Mouse (Mus musculus) right cerebral cortex, adult 18-20 months (tissue): ENCODE data around the gene Hoxd13.
A peak's percentile ranks its signal among the peaks of the same experiment; 100 is the strongest.

ENCODE experiments used
- DNase-seq: peaks from one replicate; pipeline ENCODE4 v3.0.0; 2022; ENCODE audit warnings: mixed read lengths

Gene Hoxd13

DNA sequence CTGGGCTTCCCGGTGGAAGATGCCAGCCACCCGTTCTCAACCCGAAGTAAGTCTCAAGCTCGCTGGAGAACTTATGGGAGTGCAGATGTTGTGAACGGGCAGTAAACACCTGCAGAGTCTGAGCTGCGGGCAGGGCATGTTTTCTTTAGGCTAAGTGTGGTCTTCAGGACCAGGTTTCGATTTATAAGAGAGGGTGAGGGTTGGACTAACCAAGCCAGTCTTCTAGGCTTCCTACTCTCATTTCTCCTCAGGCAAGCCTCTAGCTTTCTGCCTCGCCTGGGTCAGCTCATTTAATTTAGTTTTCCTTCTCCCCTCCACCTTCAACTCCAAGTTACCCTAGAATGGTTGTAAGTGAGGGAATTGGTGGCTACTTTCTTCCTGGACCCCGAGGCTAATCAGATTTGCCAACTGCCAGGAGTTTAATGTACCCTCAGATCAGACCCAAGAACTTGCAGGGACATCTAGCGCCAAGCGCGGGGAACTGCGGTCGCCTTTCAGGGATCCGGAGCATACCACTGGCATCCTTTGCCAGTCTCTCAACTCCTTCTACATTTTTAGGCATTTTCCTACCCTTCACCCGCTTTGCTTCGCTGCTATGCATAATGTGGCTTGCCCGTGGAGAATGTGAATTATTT lies 4.7 kb upstream of the Hoxd13 start:
- DNase-seq, result peak; percentile 63

DNA sequence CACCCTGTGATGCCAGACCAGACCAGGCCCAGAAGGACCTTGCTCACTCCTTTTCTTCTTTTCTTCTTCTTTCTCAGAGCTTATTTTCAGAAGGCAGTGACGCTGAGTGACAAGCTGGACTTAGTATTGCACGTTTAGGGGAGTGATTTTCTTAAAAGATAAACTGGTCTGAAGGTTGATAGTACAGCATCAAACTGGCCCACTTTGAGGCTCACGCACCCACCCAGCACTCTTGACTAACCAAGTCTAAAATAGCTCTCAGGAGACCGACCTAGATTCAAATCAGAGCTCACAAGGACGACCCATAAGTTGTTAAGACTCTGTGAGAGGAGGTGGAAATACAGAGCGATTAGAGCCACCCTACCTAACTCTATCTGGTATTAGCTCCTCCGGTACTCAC lies 1.7 kb upstream of the Hoxd13 start:
- DNase-seq, result no peak

DNA sequence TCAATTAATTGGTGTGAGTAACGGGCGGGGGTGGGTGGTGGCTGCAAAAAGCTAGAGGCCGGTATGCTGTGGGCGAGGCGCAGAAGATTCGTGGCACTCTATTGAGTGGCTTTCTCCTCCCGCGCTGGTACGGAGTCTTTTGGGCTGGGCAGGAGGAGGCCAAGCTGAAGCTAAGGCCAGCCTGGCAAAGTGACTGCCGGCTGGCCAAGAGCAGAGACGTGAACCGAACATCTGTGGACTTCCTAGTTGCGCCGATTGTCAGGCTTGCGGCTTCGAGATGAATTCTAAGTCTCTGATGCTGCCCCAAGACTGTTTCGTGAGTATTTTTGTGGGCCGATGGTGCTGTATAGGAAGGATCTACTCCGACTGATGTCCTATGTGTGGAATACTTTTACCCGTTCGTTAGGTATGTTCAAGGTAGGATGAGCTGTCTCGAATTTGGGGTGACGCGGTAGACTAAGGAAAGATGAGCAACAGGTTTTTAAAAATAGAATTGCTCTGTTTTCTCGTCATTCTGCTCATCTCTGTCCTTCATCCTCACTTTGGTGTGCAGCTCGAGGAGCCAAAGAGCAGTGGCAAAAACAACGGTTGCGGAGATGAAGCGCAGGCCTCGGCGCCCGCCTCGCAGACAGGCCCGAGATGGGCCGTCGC lies 794 bp upstream of the Hoxd13 start:
- DNase-seq, result no peak

DNA sequence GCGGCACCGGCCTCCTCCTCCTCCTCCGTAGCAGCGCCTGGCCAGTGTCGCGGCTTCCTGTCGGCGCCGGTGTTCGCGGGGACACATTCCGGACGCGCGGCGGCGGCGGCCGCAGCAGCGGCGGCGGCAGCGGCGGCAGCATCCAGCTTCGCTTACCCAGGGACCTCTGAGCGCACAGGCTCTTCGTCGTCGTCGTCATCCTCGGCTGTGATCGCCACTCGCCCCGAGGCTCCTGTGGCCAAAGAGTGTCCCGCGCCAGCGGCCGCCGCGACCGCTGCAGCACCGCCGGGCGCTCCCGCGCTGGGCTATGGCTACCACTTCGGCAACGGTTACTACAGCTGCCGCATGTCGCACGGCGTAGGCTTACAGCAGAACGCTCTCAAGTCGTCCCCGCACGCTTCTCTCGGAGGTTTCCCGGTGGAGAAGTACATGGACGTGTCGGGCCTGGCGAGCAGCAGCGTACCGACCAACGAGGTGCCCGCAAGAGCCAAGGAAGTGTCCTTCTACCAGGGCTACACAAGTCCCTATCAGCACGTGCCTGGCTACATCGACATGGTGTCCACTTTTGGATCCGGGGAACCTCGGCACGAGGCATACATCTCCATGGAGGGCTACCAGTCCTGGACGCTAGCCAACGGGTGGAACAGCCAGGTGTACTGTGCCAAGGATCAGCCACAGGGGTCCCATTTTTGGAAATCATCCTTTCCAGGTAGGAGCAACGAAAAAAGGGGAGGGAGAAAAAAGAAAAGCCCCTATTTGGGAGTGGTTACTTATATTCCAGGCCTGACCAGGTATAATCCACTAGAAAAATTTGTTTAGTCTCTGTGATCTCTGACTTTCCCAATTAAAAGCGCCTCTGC lies 490 bp downstream of the Hoxd13 start:
- no peak for DNase-seq

DNA sequence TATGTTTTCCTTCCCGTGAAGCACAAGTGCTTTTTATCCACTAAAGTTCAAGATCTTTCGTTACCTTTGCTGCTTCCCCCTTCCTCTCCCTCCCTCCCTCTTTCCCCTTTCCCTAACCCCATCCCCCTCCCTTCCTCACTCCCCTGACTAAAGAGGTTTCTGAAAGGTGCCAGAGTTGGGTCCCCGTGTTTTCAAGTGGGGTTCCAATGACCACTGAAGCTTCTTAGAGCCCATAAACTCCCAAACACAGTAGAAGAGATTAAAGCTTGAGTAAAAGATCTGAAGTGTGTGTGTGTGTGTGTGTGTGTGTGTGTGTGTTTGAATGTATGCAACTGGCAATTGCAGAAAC lies 1.1 kb downstream of the Hoxd13 start:
- no peak for DNase-seq

DNA sequence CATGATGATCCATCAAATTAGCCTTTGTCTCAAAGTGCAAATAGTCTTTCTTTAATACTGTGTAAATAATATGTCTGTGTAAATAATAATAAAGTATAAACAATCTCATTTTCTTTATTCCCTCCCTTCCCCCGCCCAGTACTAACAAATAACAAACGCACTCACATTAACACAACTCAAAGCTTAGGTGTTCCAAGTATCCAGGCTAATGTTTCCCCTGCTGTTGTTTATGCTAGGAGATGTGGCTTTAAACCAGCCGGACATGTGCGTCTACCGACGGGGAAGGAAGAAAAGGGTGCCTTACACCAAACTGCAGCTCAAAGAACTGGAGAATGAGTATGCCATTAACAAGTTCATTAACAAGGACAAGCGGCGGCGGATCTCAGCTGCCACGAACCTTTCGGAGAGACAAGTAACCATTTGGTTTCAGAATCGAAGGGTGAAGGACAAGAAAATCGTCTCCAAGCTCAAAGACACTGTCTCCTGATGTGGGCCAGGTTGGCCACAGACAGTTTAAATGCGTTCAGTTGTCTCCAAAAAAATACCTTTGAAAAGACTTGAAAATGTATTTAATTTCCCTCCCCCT lies 1.6 kb downstream of the Hoxd13 start:
- DNase-seq, result no peak

DNA sequence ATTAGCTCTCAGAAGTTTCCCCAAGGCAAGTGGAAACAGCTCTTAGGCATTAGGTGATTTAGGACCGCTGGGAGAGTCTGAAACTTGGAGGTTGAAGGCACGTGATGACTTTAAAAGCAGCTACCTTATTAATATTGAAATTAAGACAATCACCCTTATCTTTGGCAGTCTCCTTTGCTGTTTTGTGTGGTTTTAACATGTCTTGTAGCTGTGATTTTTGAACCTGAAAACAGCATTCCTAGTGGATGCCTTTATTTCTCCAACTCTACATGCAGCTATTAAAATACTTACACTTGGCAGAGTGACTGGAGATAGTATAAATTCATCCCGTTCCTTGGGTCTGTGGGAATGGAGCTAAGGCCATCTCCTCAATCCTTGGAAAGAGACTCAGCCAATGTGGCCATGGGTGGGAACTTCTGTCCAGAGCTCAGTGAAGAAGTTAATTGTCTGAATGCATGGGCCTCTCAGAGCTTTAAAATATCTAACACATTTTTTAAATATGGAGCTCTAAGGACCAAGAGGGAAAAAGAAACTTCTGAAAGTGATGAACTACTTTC lies 2.6 kb downstream of the Hoxd13 start:
- no peak for DNase-seq

DNA sequence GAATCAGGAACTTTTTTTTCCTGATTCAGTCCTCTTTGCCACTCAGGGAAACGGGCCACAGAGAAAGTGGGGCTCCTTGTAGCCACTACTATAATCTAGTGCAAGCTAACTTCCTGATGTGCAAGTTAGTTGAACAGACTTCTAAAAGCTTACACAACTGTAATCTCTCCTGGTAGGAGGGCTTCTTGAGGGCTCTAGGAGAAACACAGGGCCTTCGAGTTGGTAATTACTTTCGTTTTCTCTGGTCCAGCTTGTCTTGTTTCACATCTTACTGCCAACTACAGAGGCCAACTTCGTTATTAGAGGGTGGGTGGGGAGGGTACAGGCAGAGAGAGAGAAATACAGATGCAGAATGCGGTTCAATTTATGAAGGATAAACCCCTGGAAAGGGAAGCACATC lies 3.7 kb downstream of the Hoxd13 start:
- no peak for DNase-seq

DNA sequence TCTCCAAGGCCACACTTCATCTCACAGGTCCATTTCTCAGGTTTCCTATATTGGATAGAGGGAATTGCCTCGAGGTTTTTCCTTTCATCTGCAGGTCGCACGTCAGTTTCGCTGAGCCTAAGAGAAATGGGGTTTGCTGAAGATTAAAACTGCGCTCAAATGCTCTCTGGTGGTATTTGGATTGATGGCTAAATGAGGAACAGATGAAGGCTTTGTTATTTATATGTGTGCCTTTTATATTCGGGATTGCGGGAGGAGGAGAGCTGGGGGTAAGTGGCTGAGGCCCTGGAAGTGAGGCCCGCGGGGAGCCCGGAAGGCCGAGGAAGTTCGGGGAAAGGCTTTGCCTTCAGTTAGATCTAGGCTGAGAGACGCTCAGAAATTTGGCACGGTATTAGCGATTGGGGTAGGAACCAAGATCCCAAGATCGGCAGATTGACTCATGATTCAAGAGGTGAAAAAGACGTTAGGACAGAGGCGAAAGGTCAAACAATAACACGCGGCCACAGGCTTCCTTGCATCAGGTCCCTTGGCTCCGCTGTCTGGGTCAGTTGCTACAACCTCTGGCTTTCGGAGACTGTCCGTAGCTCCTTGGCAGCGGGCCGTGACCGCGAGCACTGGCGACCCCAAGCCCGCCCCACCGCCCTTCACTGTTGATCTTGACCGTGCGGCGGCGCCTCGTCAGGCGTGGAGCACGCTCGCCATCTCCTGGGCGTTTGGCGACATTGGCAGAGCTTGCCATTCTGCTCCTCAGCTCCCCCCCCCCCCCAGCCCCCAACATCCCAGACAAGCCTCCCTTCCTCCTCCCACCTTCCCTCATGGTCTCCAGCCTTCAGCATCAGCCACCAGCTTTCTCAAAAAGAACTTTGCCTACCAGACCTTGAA lies 4.6 kb downstream of the Hoxd13 start:
- DNase-seq, result no peak

DNA sequence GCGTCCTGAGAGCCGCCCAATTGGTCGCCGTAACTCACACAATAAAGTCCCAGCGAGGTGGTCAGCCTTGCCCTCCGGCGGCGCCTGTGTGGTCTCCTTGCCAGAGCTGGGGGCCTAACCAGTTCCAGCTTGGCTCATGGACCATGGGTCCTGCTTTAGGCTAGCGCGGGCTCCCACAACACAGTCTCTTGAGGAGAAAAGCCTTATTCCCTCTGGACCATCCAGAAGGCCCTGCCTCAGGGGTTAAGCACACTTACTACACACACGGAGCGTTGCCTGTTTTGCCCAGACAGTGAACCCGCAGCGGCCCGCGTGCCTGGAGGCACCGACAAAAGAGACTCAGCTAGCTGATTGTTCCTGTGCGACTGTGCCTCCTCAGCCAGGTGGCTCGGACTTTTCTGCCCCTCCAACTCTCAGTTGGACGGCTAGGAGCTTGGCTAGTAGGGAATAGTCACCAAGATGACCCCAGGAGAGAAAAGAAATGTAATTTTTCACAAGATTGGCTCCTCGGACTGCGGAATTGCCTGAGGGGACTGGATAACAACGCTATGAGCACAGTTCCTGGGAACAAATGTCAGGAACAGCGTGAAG lies 5.8 kb downstream of the Hoxd13 start:
- no peak for DNase-seq

DNA sequence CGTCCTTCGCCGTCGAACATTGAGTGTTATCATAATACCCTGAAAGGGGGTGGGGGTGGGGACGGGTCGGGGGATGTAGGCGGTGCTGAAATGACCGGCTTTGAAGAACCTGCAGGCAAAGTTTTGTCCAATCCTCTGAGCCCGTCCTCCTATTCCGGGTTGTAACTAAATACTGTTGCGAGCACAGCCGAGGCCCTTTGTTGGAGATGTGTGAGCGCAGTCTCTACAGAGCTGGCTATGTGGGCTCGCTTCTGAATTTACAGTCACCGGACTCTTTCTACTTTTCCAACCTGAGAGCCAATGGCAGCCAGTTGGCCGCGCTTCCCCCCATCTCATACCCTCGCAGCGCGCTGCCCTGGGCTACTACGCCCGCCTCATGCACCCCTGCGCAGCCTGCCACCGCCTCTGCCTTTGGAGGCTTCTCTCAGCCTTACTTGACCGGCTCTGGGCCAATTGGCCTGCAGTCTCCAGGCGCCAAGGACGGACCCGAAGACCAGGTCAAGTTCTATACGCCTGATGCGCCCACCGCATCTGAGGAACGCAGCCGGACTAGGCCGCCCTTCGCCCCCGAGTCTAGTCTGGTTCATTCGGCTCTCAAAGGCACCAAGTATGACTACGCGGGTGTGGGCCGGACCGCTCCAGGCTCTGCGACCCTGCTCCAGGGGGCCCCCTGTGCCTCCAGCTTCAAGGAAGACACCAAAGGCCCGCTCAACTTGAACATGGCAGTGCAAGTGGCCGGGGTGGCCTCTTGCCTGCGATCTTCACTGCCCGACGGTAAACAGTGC lies 7.0 kb downstream of the Hoxd13 start, which contains the start of gene Hoxd12:
Gene Hoxd12 (plus strand): TSS at position 133 of the 785 bp plus-strand sequence.
- DNase-seq, result no peak

DNA sequence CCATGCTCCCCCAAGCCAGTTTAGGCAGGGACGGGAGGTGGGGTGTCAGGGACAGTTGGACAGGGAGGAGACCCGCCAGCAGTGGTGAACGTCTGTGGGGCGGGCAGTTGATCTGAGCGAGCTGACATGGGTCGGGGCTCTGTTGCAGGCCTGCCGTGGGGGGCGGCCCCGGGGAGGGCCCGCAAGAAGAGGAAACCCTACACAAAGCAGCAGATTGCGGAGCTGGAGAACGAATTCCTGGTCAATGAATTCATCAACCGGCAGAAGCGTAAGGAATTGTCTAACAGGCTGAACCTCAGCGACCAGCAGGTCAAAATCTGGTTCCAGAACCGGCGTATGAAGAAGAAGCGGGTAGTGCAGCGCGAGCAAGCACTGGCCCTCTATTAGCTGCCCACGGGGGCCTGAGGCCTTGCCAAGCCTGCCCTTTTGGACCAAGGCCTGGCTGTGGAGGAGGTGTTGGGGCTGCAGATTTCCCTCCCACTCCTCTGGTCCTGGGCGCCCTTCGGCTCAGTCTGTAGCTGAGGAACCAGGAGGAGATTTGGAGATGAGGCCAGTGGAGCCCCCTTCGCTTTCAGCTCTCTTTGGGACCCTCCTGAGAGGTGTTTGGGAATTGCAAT lies 7.7 kb downstream of the Hoxd13 start:
- DNase-seq, result no peak

DNA sequence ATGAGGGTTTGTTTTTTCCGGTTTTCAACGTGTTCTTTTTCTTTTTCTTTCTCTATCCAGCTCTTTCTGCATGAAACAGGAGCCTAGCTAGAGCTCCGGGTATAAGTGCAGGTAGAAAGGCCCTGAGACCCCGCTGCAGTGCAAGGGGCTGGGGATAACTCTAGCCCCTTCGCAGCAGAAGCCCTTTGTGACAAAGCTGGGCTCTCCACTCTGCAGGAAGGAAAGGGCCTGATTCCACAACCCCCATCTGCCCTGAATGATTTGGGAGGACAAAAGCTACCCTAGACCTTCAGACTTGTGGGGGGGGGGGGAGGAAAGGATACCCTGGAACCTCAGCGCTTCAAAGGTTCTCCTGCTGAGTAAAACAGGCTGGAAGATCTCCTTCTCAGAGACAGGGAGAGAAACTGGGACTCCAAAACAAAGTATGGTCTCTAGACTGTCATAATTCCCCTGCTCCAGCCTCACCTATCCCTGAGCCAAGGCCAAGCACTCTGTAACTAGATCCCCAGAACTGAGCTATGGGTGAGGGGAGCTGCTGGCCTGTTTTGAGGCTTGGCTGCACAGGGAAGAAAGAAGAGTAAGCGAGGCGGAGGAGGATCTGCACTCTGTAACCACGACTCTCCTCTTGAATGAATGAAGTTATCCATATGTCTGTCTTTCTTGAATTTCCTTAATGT lies 8.4 kb downstream of the Hoxd13 start:
- DNase-seq, result no peak

DNA sequence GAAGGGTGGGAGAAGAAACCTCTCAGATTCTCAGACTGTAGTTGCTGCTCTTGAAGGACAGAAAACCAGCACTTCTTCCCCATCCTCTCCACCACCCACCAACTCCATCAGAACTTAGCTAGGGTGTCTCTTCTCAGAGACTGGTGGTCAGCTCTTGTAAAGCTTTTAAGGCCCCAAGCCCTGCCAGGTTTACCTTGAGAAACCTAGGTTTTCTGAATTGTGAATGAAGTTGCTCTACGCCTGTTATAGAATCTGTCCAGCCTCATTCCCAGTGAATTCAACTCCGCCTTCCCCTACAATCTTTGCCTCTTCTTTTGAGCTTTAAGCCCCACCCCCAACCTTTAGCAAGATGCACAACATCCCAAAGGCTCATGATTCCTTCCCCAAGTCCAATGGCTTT lies 9.0 kb downstream of the Hoxd13 start:
- no peak for DNase-seq

DNA sequence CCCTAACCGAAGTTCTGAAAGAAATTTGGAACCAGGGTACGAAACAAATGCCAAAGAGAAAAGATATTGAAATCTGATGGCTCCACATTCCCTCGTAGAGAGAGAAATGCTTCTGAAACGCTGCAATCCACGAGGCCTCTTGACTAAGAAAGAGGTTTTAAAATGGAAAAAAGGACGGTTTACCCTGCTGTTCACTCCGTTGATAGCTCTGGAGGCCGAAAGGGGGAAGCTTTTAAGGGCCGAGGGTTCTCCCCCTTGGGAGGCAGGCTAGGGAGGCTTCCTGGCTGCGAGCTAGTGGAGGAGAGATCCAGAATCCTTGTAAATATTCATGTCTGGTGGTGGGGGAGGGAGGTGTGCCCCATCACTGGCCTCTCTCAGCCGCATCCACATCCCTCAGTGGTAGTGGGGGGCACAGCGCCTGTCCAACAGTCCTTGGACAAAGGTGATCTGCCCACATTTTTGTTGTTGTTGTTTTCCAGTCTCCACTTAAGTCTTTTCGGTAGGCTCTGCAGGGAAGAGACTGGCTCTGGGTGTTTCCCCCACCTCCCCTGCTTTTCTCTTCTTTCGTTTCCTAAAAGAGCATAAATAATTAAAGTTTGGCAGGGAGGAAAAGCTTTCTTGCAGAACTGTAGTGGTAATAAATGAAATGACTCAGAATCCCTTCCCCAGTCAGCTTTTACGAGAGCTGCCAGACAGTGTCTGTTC lies 10.9 kb downstream of the Hoxd13 start, which contains the start of gene Hoxd11:
Gene Hoxd11 (plus strand): TSS at position 667 of the 705 bp plus-strand sequence.
- DNase-seq, result no peak

DNA sequence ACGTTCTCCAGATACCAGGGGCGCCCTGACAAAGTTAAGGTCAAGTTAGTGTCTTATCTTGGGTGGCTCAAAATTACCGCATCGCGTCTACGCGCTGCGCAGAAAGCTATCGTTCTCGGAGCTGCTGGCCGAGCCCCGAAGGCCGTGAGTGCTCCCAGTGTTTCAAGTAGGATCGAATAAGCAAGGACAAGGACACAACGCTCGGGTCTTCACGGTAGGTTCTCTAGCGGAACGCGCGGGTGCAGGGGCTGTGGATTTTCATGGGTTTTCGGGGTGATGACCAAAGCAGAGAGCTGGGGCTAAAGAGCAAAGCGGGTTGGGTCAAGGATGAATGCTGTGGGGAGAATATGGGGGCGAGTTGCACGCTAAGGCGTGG lies 11.5 kb downstream of the Hoxd13 start:
- no peak for DNase-seq

DNA sequence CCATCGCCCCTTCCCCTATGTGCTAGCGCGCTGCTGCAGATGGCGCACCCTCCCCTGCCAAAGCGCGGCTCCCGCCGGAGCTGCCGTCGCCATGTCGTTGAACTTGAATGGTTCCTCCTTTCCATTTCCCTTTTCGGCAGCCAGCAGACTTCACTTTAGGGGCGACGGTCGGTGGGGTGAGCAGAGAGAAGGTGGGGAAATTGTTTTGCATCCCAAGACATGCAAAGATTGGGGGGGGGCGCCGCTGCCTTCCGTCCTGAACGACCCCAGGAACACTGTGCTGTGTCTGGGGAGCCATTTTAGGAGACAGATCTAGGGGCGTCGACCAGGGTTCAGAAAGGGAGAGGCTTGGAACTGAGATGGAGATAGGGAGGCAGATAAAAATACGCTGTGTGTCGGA lies 11.9 kb downstream of the Hoxd13 start:
- no peak for DNase-seq

DNA sequence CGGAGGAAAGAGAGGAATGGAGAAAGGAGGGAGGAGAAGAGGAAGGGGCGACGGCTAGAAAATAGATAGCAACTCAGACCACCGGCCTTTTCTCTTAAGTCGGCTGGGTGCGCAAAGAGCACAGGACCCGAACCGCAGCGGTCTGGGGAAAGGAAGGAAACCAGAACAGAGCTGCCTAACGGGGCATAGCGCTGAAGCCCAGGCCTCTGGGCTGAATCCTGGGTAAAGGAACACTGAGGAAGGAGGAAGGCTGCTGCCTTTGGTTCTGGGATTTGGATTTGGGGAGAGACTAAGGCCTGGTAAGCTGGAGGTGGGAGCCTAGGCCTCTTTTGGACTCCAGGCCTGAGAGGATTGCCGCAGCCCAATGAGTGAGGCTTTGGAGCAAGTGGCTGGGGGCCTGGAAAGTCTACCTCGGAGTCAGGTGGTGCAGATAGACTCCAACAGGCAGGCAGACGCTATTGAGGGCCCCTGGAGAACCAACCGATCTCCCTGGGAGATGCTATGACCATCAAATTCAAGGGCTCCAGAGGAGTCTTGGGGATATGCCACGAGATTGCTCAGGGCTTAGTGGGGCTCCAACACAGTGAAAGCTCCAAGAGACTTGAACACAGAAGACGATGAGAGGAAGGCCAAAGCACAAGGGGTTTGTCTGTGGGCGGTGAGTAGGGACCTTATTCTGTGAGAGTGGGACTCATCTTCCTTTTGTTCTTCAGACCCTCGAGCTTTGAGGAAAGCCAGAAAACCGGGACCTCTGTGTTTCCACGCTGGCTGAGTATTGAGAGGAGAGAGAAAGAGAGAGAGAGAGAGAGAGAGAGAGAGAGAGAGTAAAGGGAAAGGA lies 12.7 kb downstream of the Hoxd13 start:
- DNase-seq, result no peak
